8 mouse cellular contexts compared by ENCODE assay signal in the genomic region with DNA sequence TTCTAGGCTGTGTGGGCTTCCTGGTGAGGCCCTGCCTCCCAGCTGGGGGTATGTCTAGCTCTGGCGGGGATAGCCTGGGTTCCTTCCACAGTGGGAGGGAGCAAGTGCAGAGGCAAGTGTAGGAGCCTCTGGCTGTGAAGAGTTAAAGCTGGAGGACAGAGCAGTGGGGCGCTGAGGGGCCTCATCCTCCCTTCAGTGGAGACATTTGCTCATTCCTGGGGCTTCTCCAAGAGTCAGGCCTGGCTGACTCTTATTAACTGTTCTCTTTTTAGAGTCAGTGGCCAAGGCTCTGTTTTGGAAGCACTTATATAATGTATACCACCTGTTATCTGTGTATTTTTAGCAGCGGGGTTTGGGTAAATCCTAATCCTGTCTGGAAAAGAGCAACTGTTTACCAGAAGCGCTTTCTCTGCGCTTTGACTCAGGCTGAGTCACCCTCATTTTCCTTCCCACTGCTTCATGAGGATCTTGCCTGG. TPM values are rescaled to one million over a fixed set of nuclear protein-coding genes. Genes with fewer than 3 reads are reported as not detected.
DNase-seq lines count a peak whose midpoint lies in the region; ATAC-seq and TF ChIP-seq lines count a peak whose summit lies in the region.

No protein-coding gene starts in this region.

- no peak overlapping the region for H3K4me2 ChIP-seq in liver, embryonic 16.5 days (ENCODE audit: low read depth, low read length)

- WGBS in lung, adult 2 months = 52% methylated on average over 5 of the region's 5 CpGs
- 65% methylated on average over 5 of the region's 5 CpGs for WGBS in liver, embryonic 16.5 days (ENCODE audit: insufficient replicate concordance)
- 88% methylated on average over 5 of the region's 5 CpGs for WGBS in thymus, adult 2 months

- 0 out of 2 replicates have a peak, but pooled peaks have one; percentile 13 for ATAC-seq in liver, embryonic 16.5 days (ENCODE audit: low read depth)

- H3K9ac ChIP-seq in liver, embryonic 16.5 days (ENCODE audit: low read depth, low read length) = no peak overlapping the region

- no peak for TF ChIP-seq POLR2A in lung, adult 2 months (IDR thresholded peaks at IDR 0.05; ENCODE audit: borderline replicate concordance, extremely low read depth, low read depth, low read length)
- no peak for TF ChIP-seq POLR2A in thymus, adult 2 months (IDR thresholded peaks at IDR 0.05; ENCODE audit: control insufficient read depth, extremely low read depth, insufficient read depth, low read length, poor library complexity)

- H3K27me3 ChIP-seq in liver, embryonic 16.5 days (ENCODE audit: control insufficient read depth, insufficient read depth, low read depth, low read length) = no peaks in the 10 kb centered on the region
- H3K27me3 ChIP-seq in thymus, adult 2 months (ENCODE audit: control insufficient read depth, insufficient read depth, low read length) = no peaks in the 10 kb centered on the region

- no peak for TF ChIP-seq CTCF in lung, adult 2 months (IDR thresholded peaks at IDR 0.05; ENCODE audit: insufficient read depth, low read length)
- no peak for TF ChIP-seq CTCF in gastrocnemius, adult 2 months (IDR thresholded peaks at IDR 0.05)
- TF ChIP-seq CTCF in thymus, adult 2 months (IDR thresholded peaks at IDR 0.05; ENCODE audit: borderline replicate concordance, control insufficient read depth, extremely low read depth, insufficient read depth, low read length, poor library complexity) = no peak

- no peaks in the 10 kb centered on the region for H3K36me3 ChIP-seq in liver, embryonic 16.5 days (ENCODE audit: control insufficient read depth, insufficient read depth)
- no peaks in the 10 kb centered on the region for H3K36me3 ChIP-seq in thymus, adult 2 months (ENCODE audit: control insufficient read depth, insufficient read depth, low read length)

- no peak overlapping the region for H3K4me3 ChIP-seq in lung, adult 2 months (replicated peaks; ENCODE audit: extremely low read depth, low read depth, low read length)
- H3K4me3 ChIP-seq in gastrocnemius, adult 2 months = peak overlapping the region; percentile 47
- no peak overlapping the region for H3K4me3 ChIP-seq in liver, embryonic 16.5 days (ENCODE audit: low read depth, low read length)
- no peak overlapping the region for H3K4me3 ChIP-seq in thymus, adult 2 months (ENCODE audit: control insufficient read depth, insufficient read depth, low read length)

- peak; percentile 48 for DNase-seq in gastrocnemius, adult 18-20 months (ENCODE audit: low spot score)
- DNase-seq in gastrocnemius, postnatal 36 days = no peak
- peak; percentile 50 for DNase-seq in lung, postnatal 10 days
- DNase-seq in lung, adult 2 months = no peak
- peak; percentile 61 for DNase-seq in gastrocnemius, adult 2 months
- DNase-seq in embryo, embryonic 10 days (ENCODE audit: low spot score) = no peak
- no peak for DNase-seq in thymus, adult 2 months

- H3K27ac ChIP-seq in gastrocnemius, adult 2 months = peak overlapping the region; percentile 91
- no peak overlapping the region for H3K27ac ChIP-seq in liver, embryonic 16.5 days (ENCODE audit: low read length)
- H3K27ac ChIP-seq in thymus, adult 2 months (ENCODE audit: control insufficient read depth, insufficient read depth, low read length) = no peak overlapping the region

- peaks cover 11% of the 10 kb centered on the region; the same call in 1 of the 2 replicates for H3K4me1 ChIP-seq in lung, adult 2 months (ENCODE audit: control insufficient read depth, insufficient read depth, low read length)
- peaks cover 20% of the 10 kb centered on the region for H3K4me1 ChIP-seq in liver, embryonic 16.5 days (ENCODE audit: control insufficient read depth, low read depth, low read length)
- H3K4me1 ChIP-seq in thymus, adult 2 months (replicated peaks; ENCODE audit: control insufficient read depth, insufficient read depth, low read length) = peaks cover 2% of the 10 kb centered on the region; the same call in 1 of the 2 replicates

- intact Hi-C loops in gastrocnemius, postnatal 36 days (cut with DNase I) = no loop called here
- intact Hi-C loops in gastrocnemius, adult 2 months (cut with DNase I) = no loop called here

- no peaks in the 10 kb centered on the region for H3K9me3 ChIP-seq in liver, embryonic 16.5 days (replicated peaks; ENCODE audit: control insufficient read depth, low read length)

RNA-seq across cellular contexts. Expression of a gene that starts 17.0 kb away (rescaled TPM):
- total RNA-seq in gastrocnemius, adult 18-20 months (2021) = 100 to 1,000 TPM; 113 to 126 TPM
- total RNA-seq in gastrocnemius, postnatal 36 days (2021) = 10 to 100 TPM; 80.1 to 98.9 TPM
- 167 and 180 TPM in 2 replicates for polyA plus RNA-seq in lung, adult 2 months (2012; rRNA removed)
- 100 to 1,000 TPM in 1 of 2 experiments, 10 to 100 TPM in 1; 93.9 to 125 TPM for total RNA-seq in gastrocnemius, adult 2 months (2021)
- polyA plus RNA-seq in liver, embryonic 16.5 days (2015; fragmentation: Nextera tagmentation; extraction: Ambion mirVana) = 83.1 and 86.6 TPM in 2 replicates
- 56.7 and 64.7 TPM in 2 replicates for polyA plus RNA-seq in thymus, adult 2 months (2012; rRNA removed)

RNA-seq across cellular contexts. Expression of a gene that starts 30.3 kb away (rescaled TPM):
- total RNA-seq in gastrocnemius, adult 18-20 months (2021) = 100 to 1,000 TPM; 103 to 119 TPM
- total RNA-seq in gastrocnemius, postnatal 36 days (2021) = 100 to 1,000 TPM; 101 to 136 TPM
- polyA plus RNA-seq in lung, adult 2 months (2012; rRNA removed) = 368 and 417 TPM in 2 replicates
- 100 to 1,000 TPM; 118 to 147 TPM for total RNA-seq in gastrocnemius, adult 2 months (2021)
- 138 and 149 TPM in 2 replicates for polyA plus RNA-seq in liver, embryonic 16.5 days (2015; fragmentation: Nextera tagmentation; extraction: Ambion mirVana)
- polyA plus RNA-seq in thymus, adult 2 months (2012; rRNA removed) = 279 and 281 TPM in 2 replicates

Comparison
In these comparisons a context has a peak if more than half of its experiments do, and no peak if none do; other contexts are left out.
1. DNase-seq: peak in gastrocnemius, adult 18-20 months (single experiment), lung, postnatal 10 days (single experiment) and gastrocnemius, adult 2 months (single experiment); none in gastrocnemius, postnatal 36 days (0 of 2), lung, adult 2 months (single experiment), embryo, embryonic 10 days (single experiment) and thymus, adult 2 months (single experiment).